Mouse (Mus musculus) kidney, postnatal 4 days (tissue): ENCODE data around the gene Rab19.
"Not testable (repeated sequence)": the region's sequence is repeated elsewhere in the genome, so short reads cannot be mapped to it uniquely, and the experiment has no call there.

Experiments
- DNase-seq, 2 experiments: peaks; one replicate each; pipeline ENCODE4 v3.0.0; 2021; ENCODE audit warnings: mixed read lengths in 2 of 2

Rab19 gene

DNA sequence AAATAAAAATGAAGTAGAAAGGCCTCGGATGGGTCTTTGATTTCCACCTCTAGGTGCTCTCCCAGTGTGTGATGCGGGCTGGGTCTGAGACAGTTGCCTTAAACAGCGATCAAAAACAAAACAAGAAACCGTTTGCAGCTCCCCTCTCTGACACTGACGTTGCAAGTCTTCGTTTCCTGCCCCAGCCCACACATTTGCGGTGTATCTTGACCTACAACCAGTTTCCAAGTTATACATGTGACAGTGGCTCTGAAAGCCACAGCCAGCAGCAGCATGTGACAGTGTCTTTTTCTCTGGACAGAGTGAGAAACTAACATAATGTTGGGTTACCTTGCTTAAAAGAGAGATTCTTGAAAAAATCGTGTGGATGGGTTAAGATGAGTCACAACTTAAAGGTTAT is 1.2 kb upstream of the Rab19 start:
- DNase-seq, result no peak

DNA sequence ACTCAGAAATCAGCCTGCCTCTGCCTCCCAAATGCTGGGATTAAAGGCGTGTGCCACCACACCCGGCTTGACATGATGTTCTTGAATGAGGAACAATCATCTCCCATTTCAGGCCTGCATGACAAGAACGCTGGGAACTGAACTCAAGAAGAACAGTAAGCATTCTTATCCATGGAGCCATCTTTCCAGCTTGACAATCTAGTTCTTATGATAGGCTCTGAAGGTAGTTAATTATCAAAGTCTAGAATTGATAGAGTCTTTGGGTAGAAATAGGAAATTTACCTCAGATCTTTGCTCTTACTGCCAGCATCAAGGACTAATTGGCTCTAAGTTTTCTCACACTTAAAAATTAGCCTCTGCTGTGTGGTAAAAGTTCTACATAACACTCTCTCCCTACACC is 699 bp upstream of the Rab19 start:
- DNase-seq, result no peak

- DNase-seq, result no peak
These were observed 9.0 kb downstream of the Rab19 start for GRCm38 (mm10) chr6:39389988-39390387.

GRCm38 (mm10) chr6:39395471-39395870 is 14.5 kb downstream of the Rab19 start:
- DNase-seq, result peak in 1 of 2 experiments; percentile 39

- DNase-seq, result no peak
These were observed 14.9 kb downstream of the Rab19 start for GRCm38 (mm10) chr6:39395916-39396315.

- DNase-seq, result no peak
These were observed 16.1 kb downstream of the Rab19 start for GRCm38 (mm10) chr6:39397046-39397445.

DNA sequence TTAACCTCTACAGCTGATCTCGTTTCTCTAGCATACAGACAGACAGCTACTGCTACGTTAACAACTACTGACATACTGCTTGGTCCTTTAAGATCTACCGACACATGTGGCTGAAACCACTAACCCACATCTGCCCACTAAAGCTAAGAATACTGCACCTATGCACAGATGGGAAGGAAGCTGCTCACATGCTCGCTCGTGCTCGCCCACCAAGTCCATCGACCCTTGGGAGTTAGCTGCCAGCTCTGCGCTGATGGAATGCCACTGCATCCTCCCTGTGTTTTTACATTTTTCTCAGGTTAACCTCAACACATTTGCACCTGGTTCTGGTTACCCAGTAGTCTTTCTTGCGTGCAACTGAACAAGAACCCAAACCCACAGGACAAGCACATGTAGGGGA is 17.4 kb downstream of the Rab19 start:
- DNase-seq, result no peak

GRCm38 (mm10) chr6:39400343-39400742 is 19.4 kb downstream of the Rab19 start:
- peak; percentile 71 to 79 for DNase-seq

- no peak for DNase-seq
These were observed 22.2 kb downstream of the Rab19 start for GRCm38 (mm10) chr6:39403136-39403535.

DNA sequence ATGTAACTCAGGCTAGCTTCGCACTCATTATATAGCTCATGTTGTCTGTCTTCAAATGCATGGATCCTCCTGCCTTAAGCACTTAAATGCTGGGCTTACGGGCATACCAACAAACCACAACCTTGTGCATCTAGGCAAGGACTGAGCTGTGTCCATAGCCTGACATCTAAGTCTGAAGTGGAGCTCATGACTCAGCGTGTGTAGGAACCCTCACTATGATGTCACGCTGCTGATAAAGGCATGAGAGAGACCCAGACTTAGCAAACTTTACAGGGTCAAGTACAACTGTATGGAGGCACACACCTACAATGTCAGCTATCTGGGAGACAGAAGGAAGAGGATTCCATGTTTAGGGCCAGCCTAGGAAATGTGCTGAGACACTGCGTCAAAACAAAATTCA is 25.5 kb downstream of the Rab19 start:
- DNase-seq, result no peak

GRCm38 (mm10) chr6:39414106-39414505 is 33.1 kb downstream of the Rab19 start:
- DNase-seq, result no peak

GRCm38 (mm10) chr6:39415762-39416161 is 34.8 kb downstream of the Rab19 start:
- DNase-seq, result peak; percentile 82 to 85

- DNase-seq, result not testable (repeated sequence)
These were observed 35.7 kb downstream of the Rab19 start for GRCm38 (mm10) chr6:39416654-39417053.

DNA sequence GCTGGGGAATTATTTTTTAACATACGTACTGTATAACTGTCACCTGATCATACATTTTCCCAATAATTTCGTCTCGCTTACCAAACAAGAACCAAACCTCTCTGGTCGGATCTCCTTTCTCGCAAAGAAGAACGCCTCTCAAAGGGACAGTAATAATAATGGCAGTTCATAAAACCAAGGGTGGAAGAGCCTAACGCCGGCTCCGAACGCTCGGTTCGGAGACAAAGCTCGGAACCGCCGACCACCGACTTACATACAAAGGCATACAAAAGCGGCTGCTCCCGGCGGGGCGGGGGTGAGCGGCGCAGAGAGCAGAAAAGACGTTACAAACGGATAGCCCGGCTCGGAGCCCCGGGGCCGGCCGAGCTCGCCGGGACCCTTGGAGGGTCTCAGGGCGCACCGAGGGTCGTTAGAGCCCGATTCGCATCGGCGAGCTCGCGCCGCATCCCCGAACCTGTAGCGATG is 38.4 kb downstream of the Rab19 start:
- DNase-seq, result peak in 1 of 2 experiments; percentile 56

GRCm38 (mm10) chr6:39419851-39420721 is 39.1 kb downstream of the Rab19 start, which contains the start of gene Mkrn1:
Gene Mkrn1, minus strand, starts transcription at chr6:39420462.
- DNase-seq, result peak; percentile 78 to 88

GRCm38 (mm10) chr6:39420867-39421266 is 39.9 kb downstream of the Rab19 start:
- no peak for DNase-seq

GRCm38 (mm10) chr6:39423130-39423551 is 42.2 kb downstream of the Rab19 start:
- DNase-seq, result no peak

GRCm38 (mm10) chr6:39423686-39424085 is 42.7 kb downstream of the Rab19 start:
- DNase-seq, result no peak

- DNase-seq, result no peak
These were observed 44.2 kb downstream of the Rab19 start for GRCm38 (mm10) chr6:39425181-39425580.

DNA sequence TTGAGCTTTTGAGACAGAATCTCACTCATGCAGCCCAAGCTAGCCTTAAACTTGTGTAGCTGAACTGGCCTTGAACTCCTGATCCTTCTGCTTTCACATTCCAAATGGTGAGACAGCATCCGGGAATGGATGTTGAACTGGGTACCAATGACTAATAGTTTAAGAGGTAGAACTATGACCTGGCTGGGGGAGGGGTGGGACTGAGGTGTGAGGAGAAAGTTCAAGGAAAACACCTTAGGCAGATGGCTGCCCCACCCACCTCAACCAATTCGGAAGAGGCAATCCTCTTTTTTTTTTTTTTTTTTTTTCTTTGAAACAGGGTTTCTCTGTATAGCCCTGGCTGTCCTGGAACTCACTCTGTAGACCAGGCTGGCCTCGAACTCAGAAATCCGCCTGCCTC is 45.8 kb downstream of the Rab19 start:
- no peak for DNase-seq

- DNase-seq, result no peak
These were observed 46.5 kb downstream of the Rab19 start for GRCm38 (mm10) chr6:39427276-39428003.

DNA sequence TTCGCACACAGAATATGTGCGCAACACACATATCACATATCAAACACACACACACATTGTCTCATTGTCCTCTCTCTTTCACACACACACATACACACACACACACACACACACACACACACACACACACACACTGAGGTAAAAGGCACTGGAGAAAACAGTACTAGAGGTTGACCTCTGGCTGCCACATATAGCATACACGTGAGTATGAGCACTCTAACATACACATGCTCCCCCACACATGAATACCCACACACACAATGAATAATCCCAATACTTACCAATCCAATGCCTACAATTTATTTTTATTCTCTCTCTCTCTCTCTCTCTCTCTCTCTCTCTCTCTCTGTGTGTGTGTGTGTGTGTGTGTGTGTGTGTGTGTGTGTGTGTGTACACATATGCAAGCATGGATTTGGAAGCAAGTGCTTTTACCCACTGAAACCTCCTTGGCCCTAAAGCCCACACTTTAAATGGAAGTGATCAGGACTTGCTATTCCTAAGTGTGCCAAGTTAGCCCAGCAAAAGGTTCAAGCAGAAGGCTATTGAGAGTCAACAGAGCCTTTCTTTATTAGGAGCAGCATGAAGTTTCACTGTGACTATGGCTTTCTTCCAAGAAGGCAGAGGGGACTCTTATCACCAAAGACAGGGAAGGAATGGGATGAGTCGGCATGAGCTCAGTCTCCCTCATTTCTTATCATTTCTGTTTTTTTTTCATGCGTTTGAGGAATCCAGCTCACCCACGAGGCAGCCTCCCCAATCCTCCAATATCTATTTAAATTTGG is 48.2 kb downstream of the Rab19 start:
- no peak for DNase-seq

- DNase-seq, result no peak
These were observed 49.7 kb downstream of the Rab19 start for GRCm38 (mm10) chr6:39430722-39431121.
